Mouse (Mus musculus) testis, adult 2 months (tissue): ENCODE measurements around the gene Hcls1.

Experiments used
- CTCF ChIP-seq: fragments of 200-500 bp; IDR thresholded peaks from 2 replicates; pipeline ENCODE4 v1.5.1; 2012; ENCODE audit warnings: low read depth, mild to moderate bottlenecking, inconsistent platforms, low read length, moderate library complexity; ENCODE audit not compliant: control insufficient read depth, insufficient read depth, insufficient replicate concordance
- POLR2A ChIP-seq: fragments of 200-500 bp; IDR thresholded peaks from 2 replicates; pipeline ENCODE4 v1.6.1; 2012; ENCODE audit warnings: low read depth, mild to moderate bottlenecking, inconsistent platforms, low read length, moderate library complexity; ENCODE audit not compliant: control insufficient read depth

GRCm38 (mm10) chr16:36893317-36893716 lies 41.5 kb upstream of the Hcls1 start:
- no peak for TF ChIP-seq CTCF
- TF ChIP-seq POLR2A: no peak
